Comparison of ENCODE assay signal across 27 mouse cellular contexts in genomic region chr15:32517954-32518353, GRCm38 (mm10).
DNase-seq lines count a peak whose midpoint lies in the region; ATAC-seq lines count a peak whose summit lies in the region.
"Had no signal": no experiment of that assay in that cellular context is flagged by ENCODE, and none has a peak within 500 bp of the region (broad histone marks: within the 10 kb centered on the region; RNA-seq: fewer than 3 reads in every experiment).

No protein-coding gene starts in this region.

- 76% methylated on average over 2 of the region's 2 CpGs for WGBS in embryonic facial prominence, embryonic 13.5 days
- WGBS in embryonic facial prominence, embryonic 10.5 days, result 85% methylated on average over 2 of the region's 2 CpGs
- WGBS in heart, embryonic 16.5 days, result 78% methylated on average over 2 of the region's 2 CpGs
- WGBS in heart, embryonic 11.5 days (ENCODE audit: insufficient replicate concordance), result 84% methylated on average over 2 of the region's 2 CpGs
- WGBS in kidney, embryonic 16.5 days, result 35% methylated on average over 2 of the region's 2 CpGs
- 84% methylated on average over 2 of the region's 2 CpGs for WGBS in hindbrain, embryonic 10.5 days

- no peak overlapping the region for H3K4me2 ChIP-seq in embryonic facial prominence, embryonic 13.5 days
- H3K4me2 ChIP-seq in heart, embryonic 16.5 days (ENCODE audit: low read depth, low read length), result no peak overlapping the region
- no peak overlapping the region for H3K4me2 ChIP-seq in heart, embryonic 11.5 days
- H3K4me2 ChIP-seq in kidney, embryonic 16.5 days (replicated peaks; ENCODE audit: low read depth, low read length), result no peak overlapping the region
- H3K4me2 ChIP-seq: forebrain, embryonic 12.5 days; forebrain, embryonic 15.5 days; heart, embryonic 12.5 days; hindbrain, embryonic 14.5 days had no signal

- no peak for DNase-seq in embryonic facial prominence, embryonic 10.5 days (ENCODE audit: low spot score)
- DNase-seq in kidney, postnatal 36 days, result no peak
- no peak for DNase-seq in hindbrain, embryonic 10.5 days (ENCODE audit: low spot score)
- DNase-seq: adrenal gland, postnatal 14 days; B cell, adult 2 months; cerebellum, adult 11-12 months; cerebellum, adult 8-10 months; cerebellum, postnatal 10 days; cerebellum, postnatal 36 days; embryo, embryonic 11 days; gastrocnemius, postnatal 25 days; heart, postnatal 36 days had no signal

- ATAC-seq in embryonic facial prominence, embryonic 13.5 days (ENCODE audit: insufficient number of reproducible peaks, insufficient read depth, low FRiP score, low TSS enrichment, low read depth), result 0 out of 2 replicates have a peak, but pooled peaks have one; percentile 10
- ATAC-seq in heart, embryonic 16.5 days (replicated peaks; ENCODE audit: extremely low read depth, insufficient read depth, low FRiP score), result no peak
- ATAC-seq in heart, embryonic 11.5 days (replicated peaks; ENCODE audit: insufficient number of reproducible peaks, low FRiP score, low TSS enrichment), result no peak
- peak; percentile 65; the same call in 1 of the 2 replicates for ATAC-seq in kidney, embryonic 16.5 days (ENCODE audit: low FRiP score, low TSS enrichment)
- ATAC-seq: forebrain, embryonic 15.5 days; hindbrain, postnatal 0 days; inflammation-experienced regulatory T-cells, adult 6 months; intestine, embryonic 16.5 days; Patski had no signal

- no peaks in the 10 kb centered on the region for H3K36me3 ChIP-seq in embryonic facial prominence, embryonic 13.5 days
- no peaks in the 10 kb centered on the region for H3K36me3 ChIP-seq in embryonic facial prominence, embryonic 10.5 days (replicated peaks)
- H3K36me3 ChIP-seq in heart, embryonic 16.5 days (ENCODE audit: control insufficient read depth, insufficient read depth), result no peaks in the 10 kb centered on the region
- no peaks in the 10 kb centered on the region for H3K36me3 ChIP-seq in heart, embryonic 11.5 days (ENCODE audit: control insufficient read depth, insufficient read depth, low read length)
- no peaks in the 10 kb centered on the region for H3K36me3 ChIP-seq in kidney, embryonic 16.5 days (ENCODE audit: insufficient read depth, low read length)
- H3K36me3 ChIP-seq in hindbrain, embryonic 10.5 days, result no peaks in the 10 kb centered on the region
- H3K36me3 ChIP-seq: forebrain, embryonic 12.5 days; forebrain, embryonic 15.5 days; G1E; heart, embryonic 12.5 days had no signal

- H3K27me3 ChIP-seq in embryonic facial prominence, embryonic 13.5 days, result no peaks in the 10 kb centered on the region
- no peaks in the 10 kb centered on the region for H3K27me3 ChIP-seq in embryonic facial prominence, embryonic 10.5 days (replicated peaks; ENCODE audit: low read depth, poor library complexity, severe bottlenecking)
- no peaks in the 10 kb centered on the region for H3K27me3 ChIP-seq in heart, embryonic 16.5 days (ENCODE audit: control insufficient read depth, insufficient read depth, low read length)
- no peaks in the 10 kb centered on the region for H3K27me3 ChIP-seq in heart, embryonic 11.5 days (ENCODE audit: control insufficient read depth, insufficient read depth, low read length)
- H3K27me3 ChIP-seq in kidney, embryonic 16.5 days (ENCODE audit: insufficient read depth, low read length), result no peaks in the 10 kb centered on the region
- H3K27me3 ChIP-seq in hindbrain, embryonic 10.5 days (ENCODE audit: insufficient read depth, poor library complexity, severe bottlenecking), result no peaks in the 10 kb centered on the region
- H3K27me3 ChIP-seq: CH12.LX; forebrain, embryonic 12.5 days; forebrain, embryonic 15.5 days; heart, embryonic 12.5 days; Patski had no signal

- H3K9ac ChIP-seq in embryonic facial prominence, embryonic 13.5 days, result no peak overlapping the region
- H3K9ac ChIP-seq in heart, embryonic 16.5 days (ENCODE audit: low read length), result no peak overlapping the region
- no peak overlapping the region for H3K9ac ChIP-seq in heart, embryonic 11.5 days (ENCODE audit: low read depth, low read length)
- no peak overlapping the region for H3K9ac ChIP-seq in kidney, embryonic 16.5 days (replicated peaks; ENCODE audit: low read length)
- H3K9ac ChIP-seq: forebrain, embryonic 12.5 days; forebrain, embryonic 15.5 days; heart, embryonic 12.5 days; hindbrain, embryonic 14.5 days had no signal

- no peak overlapping the region for H3K4me3 ChIP-seq in embryonic facial prominence, embryonic 13.5 days
- no peak overlapping the region for H3K4me3 ChIP-seq in embryonic facial prominence, embryonic 10.5 days
- no peak overlapping the region for H3K4me3 ChIP-seq in heart, embryonic 16.5 days (ENCODE audit: low read length)
- no peak overlapping the region for H3K4me3 ChIP-seq in heart, embryonic 11.5 days (ENCODE audit: low read depth, low read length)
- no peak overlapping the region for H3K4me3 ChIP-seq in kidney, embryonic 16.5 days (ENCODE audit: low read length)
- H3K4me3 ChIP-seq in hindbrain, embryonic 10.5 days, result no peak overlapping the region
- H3K4me3 ChIP-seq: erythroblast, embryonic 14.5 days; forebrain, embryonic 12.5 days; forebrain, embryonic 15.5 days; heart, embryonic 12.5 days had no signal

- peaks cover 17% of the 10 kb centered on the region for H3K4me1 ChIP-seq in embryonic facial prominence, embryonic 13.5 days
- H3K4me1 ChIP-seq in embryonic facial prominence, embryonic 10.5 days, result no peaks in the 10 kb centered on the region
- H3K4me1 ChIP-seq in heart, embryonic 16.5 days (ENCODE audit: control insufficient read depth, insufficient read depth, low read length), result peaks cover 9% of the 10 kb centered on the region
- no peaks in the 10 kb centered on the region for H3K4me1 ChIP-seq in heart, embryonic 11.5 days (ENCODE audit: control insufficient read depth, insufficient read depth, low read length)
- H3K4me1 ChIP-seq in kidney, embryonic 16.5 days (ENCODE audit: insufficient read depth, low read length), result 0 out of 2 replicates have a peak, but pooled peaks cover 2% of the 10 kb centered on the region
- H3K4me1 ChIP-seq in hindbrain, embryonic 10.5 days (replicated peaks), result no peaks in the 10 kb centered on the region
- H3K4me1 ChIP-seq: forebrain, embryonic 12.5 days; forebrain, embryonic 15.5 days had no signal

- peak overlapping the region; percentile 33; the same call in 1 of the 2 replicates for H3K27ac ChIP-seq in embryonic facial prominence, embryonic 13.5 days
- H3K27ac ChIP-seq in embryonic facial prominence, embryonic 10.5 days (replicated peaks), result no peak overlapping the region
- peak overlapping the region; percentile 19; the same call in 1 of the 2 replicates for H3K27ac ChIP-seq in heart, embryonic 16.5 days (ENCODE audit: low read length)
- H3K27ac ChIP-seq in heart, embryonic 11.5 days (ENCODE audit: low read depth, low read length), result no peak overlapping the region
- no peak overlapping the region for H3K27ac ChIP-seq in kidney, embryonic 16.5 days (ENCODE audit: low read length)
- no peak overlapping the region for H3K27ac ChIP-seq in hindbrain, embryonic 10.5 days
- H3K27ac ChIP-seq: forebrain, embryonic 12.5 days; forebrain, embryonic 15.5 days; hindbrain, embryonic 14.5 days; hindbrain, postnatal 0 days had no signal

- no peaks in the 10 kb centered on the region for H3K9me3 ChIP-seq in embryonic facial prominence, embryonic 13.5 days
- no peaks in the 10 kb centered on the region for H3K9me3 ChIP-seq in embryonic facial prominence, embryonic 10.5 days
- no peaks in the 10 kb centered on the region for H3K9me3 ChIP-seq in heart, embryonic 16.5 days (replicated peaks; ENCODE audit: control insufficient read depth, low read length)
- no peaks in the 10 kb centered on the region for H3K9me3 ChIP-seq in heart, embryonic 11.5 days (replicated peaks; ENCODE audit: control insufficient read depth, low read length)
- no peaks in the 10 kb centered on the region for H3K9me3 ChIP-seq in kidney, embryonic 16.5 days (ENCODE audit: low read length)
- no peaks in the 10 kb centered on the region for H3K9me3 ChIP-seq in hindbrain, embryonic 10.5 days
- H3K9me3 ChIP-seq: forebrain, embryonic 12.5 days; forebrain, embryonic 15.5 days; G1E; heart, embryonic 12.5 days had no signal

Comparison
In these comparisons a context has a peak if more than half of its experiments do, and no peak if none do; other contexts are left out.
1. H3K27ac ChIP-seq: peak in embryonic facial prominence, embryonic 13.5 days (single experiment) and heart, embryonic 16.5 days (single experiment); none in embryonic facial prominence, embryonic 10.5 days (single experiment), heart, embryonic 11.5 days (single experiment), kidney, embryonic 16.5 days (single experiment) and hindbrain, embryonic 10.5 days (single experiment).
2. ATAC-seq: peak in embryonic facial prominence, embryonic 13.5 days (single experiment) and kidney, embryonic 16.5 days (single experiment); none in heart, embryonic 16.5 days (single experiment) and heart, embryonic 11.5 days (single experiment).